Mouse (Mus musculus): ENCODE measurements at regions not wholly inside any gene's neighbourhood (a gene's known extent, or its start where the extent isn't known, plus 50 kb on each side); places are given as distances from the start of the nearest gene placed in this dataset.

GRCm38 (mm10) chr11:117056958-117057357 is 58.0 kb upstream of the Sec14l1 start:
- Histone ChIP-seq H3K36me3 (replicated peaks; ENCODE audit: low read length) (no peaks in the 10 kb centered on the region), H3K4me3 (replicated peaks) (no peak overlapping the region), H3K27me3 (replicated peaks) (peaks cover 44% of the 10 kb centered on the region), H3K9me3 (peaks cover 3% of the 10 kb centered on the region; the same call in 1 of the 2 replicates), H3K4me1 (no peaks in the 10 kb centered on the region)
- TF ChIP-seq GATA1 (IDR thresholded peaks at IDR 0.05; ENCODE audit: borderline replicate concordance, low read length) (no peak), FLI1 (IDR thresholded peaks at IDR 0.05; ENCODE audit: low read length) (no peak)

- Histone ChIP-seq H3K9me3 (peaks cover 4% of the 10 kb centered on the region), H3K4me1 (no peaks in the 10 kb centered on the region), H3K27me3 (replicated peaks) (peaks cover 48% of the 10 kb centered on the region), H3K4me3 (replicated peaks) (no peak overlapping the region), H3K36me3 (replicated peaks; ENCODE audit: low read length) (no peaks in the 10 kb centered on the region)
- no peak for TF ChIP-seq GATA1 (IDR thresholded peaks at IDR 0.05; ENCODE audit: borderline replicate concordance, low read length)
- no peak for TF ChIP-seq FLI1 (IDR thresholded peaks at IDR 0.05; ENCODE audit: low read length)
Observed at GRCm38 (mm10) chr11:117057451-117057850, 57.5 kb upstream of the Sec14l1 start.

GRCm38 (mm10) chr11:117059120-117059519 is 55.8 kb upstream of the Sec14l1 start:
- Histone ChIP-seq H3K4me3 (replicated peaks) (no peak overlapping the region), H3K36me3 (replicated peaks; ENCODE audit: low read length) (no peaks in the 10 kb centered on the region), H3K9me3 (peaks cover 13% of the 10 kb centered on the region), H3K27me3 (replicated peaks) (peaks cover 61% of the 10 kb centered on the region), H3K4me1 (no peaks in the 10 kb centered on the region)
- TF ChIP-seq FLI1 (IDR thresholded peaks at IDR 0.05; ENCODE audit: low read length) (no peak), GATA1 (IDR thresholded peaks at IDR 0.05; ENCODE audit: borderline replicate concordance, low read length) (no peak)

GRCm38 (mm10) chr11:117059981-117060705 is 54.8 kb upstream of the Sec14l1 start:
- Histone ChIP-seq H3K4me3 (replicated peaks) (no peak overlapping the region), H3K36me3 (replicated peaks; ENCODE audit: low read length) (no peaks in the 10 kb centered on the region)

GRCm38 (mm10) chr11:117060706-117061337 is 54.1 kb upstream of the Sec14l1 start:
- Histone ChIP-seq H3K4me3 (replicated peaks) (no peak overlapping the region), H3K4me1 (no peaks in the 10 kb centered on the region), H3K9me3 (peaks cover 13% of the 10 kb centered on the region), H3K27me3 (replicated peaks) (peaks cover 57% of the 10 kb centered on the region), H3K36me3 (replicated peaks; ENCODE audit: low read length) (no peaks in the 10 kb centered on the region)
- TF ChIP-seq GATA1 (IDR thresholded peaks at IDR 0.05; ENCODE audit: borderline replicate concordance, low read length), result no peak
- no peak for TF ChIP-seq FLI1 (IDR thresholded peaks at IDR 0.05; ENCODE audit: low read length)

More at GRCm38 (mm10) chr11:117059981-117060705, 54.8 kb upstream of the Sec14l1 start:
- H3K4me1 ChIP-seq, result no peaks in the 10 kb centered on the region
- H3K27me3 ChIP-seq (replicated peaks), result peaks cover 57% of the 10 kb centered on the region
- peaks cover 13% of the 10 kb centered on the region for H3K9me3 ChIP-seq
- no peak for TF ChIP-seq FLI1 (IDR thresholded peaks at IDR 0.05; ENCODE audit: low read length)
- TF ChIP-seq GATA1 (IDR thresholded peaks at IDR 0.05; ENCODE audit: borderline replicate concordance, low read length), result no peak

GRCm38 (mm10) chr11:117062772-117063499 is 52.0 kb upstream of the Sec14l1 start:
- peaks cover 13% of the 10 kb centered on the region for H3K9me3 ChIP-seq
- H3K36me3 ChIP-seq (replicated peaks; ENCODE audit: low read length), result no peaks in the 10 kb centered on the region
- H3K4me1 ChIP-seq, result no peaks in the 10 kb centered on the region; the same call in 1 of the 2 replicates
- H3K27me3 ChIP-seq (replicated peaks), result peaks cover 47% of the 10 kb centered on the region
- TF ChIP-seq FLI1 (IDR thresholded peaks at IDR 0.05; ENCODE audit: low read length), result no peak
- TF ChIP-seq GATA1 (IDR thresholded peaks at IDR 0.05; ENCODE audit: borderline replicate concordance, low read length), result no peak
- no peak overlapping the region for H3K4me3 ChIP-seq (replicated peaks)
